Mouse (Mus musculus) thymus, postnatal 25 days (tissue): Measurements from ENCODE around the gene Zbtb16.

Experiments
- DNase-seq: peaks from one replicate; pipeline ENCODE4 v3.0.0; 2022

Gene Zbtb16

GRCm38 (mm10) chr9:48824533-48825130 is 11.4 kb downstream of the Zbtb16 start:
- no peak for DNase-seq

- no peak for DNase-seq
Observed at GRCm38 (mm10) chr9:48823851-48824250, 12.2 kb downstream of the Zbtb16 start.

GRCm38 (mm10) chr9:48823319-48823705 is 12.7 kb downstream of the Zbtb16 start:
- DNase-seq: no peak

GRCm38 (mm10) chr9:48822586-48823318 is 13.3 kb downstream of the Zbtb16 start:
- no peak for DNase-seq

GRCm38 (mm10) chr9:48821916-48822585 is 14.0 kb downstream of the Zbtb16 start:
- DNase-seq: no peak

GRCm38 (mm10) chr9:48821431-48821830 is 14.6 kb downstream of the Zbtb16 start:
- DNase-seq: no peak

GRCm38 (mm10) chr9:48820791-48821190 is 15.2 kb downstream of the Zbtb16 start:
- DNase-seq: no peak

- DNase-seq: no peak
Observed at GRCm38 (mm10) chr9:48819695-48820094, 16.3 kb downstream of the Zbtb16 start.

- DNase-seq: no peak
Observed at GRCm38 (mm10) chr9:48819137-48819536, 16.9 kb downstream of the Zbtb16 start.

GRCm38 (mm10) chr9:48817907-48818306 is 18.1 kb downstream of the Zbtb16 start:
- no peak for DNase-seq

- DNase-seq: no peak
Observed at GRCm38 (mm10) chr9:48817399-48817793, 18.6 kb downstream of the Zbtb16 start.

- no peak for DNase-seq
Observed at GRCm38 (mm10) chr9:48816678-48817398, 19.2 kb downstream of the Zbtb16 start.

- no peak for DNase-seq
Observed at GRCm38 (mm10) chr9:48816157-48816556, 19.9 kb downstream of the Zbtb16 start.

GRCm38 (mm10) chr9:48814881-48815495 is 21.0 kb downstream of the Zbtb16 start:
- DNase-seq: no peak

GRCm38 (mm10) chr9:48813960-48814880 is 21.8 kb downstream of the Zbtb16 start:
- no peak for DNase-seq

GRCm38 (mm10) chr9:48812352-48812751 is 23.7 kb downstream of the Zbtb16 start:
- DNase-seq: no peak

- no peak for DNase-seq
Observed at GRCm38 (mm10) chr9:48806591-48806990, 29.4 kb downstream of the Zbtb16 start.

GRCm38 (mm10) chr9:48805850-48806249 is 30.2 kb downstream of the Zbtb16 start:
- no peak for DNase-seq

GRCm38 (mm10) chr9:48804509-48804908 is 31.5 kb downstream of the Zbtb16 start:
- DNase-seq: no peak

GRCm38 (mm10) chr9:48803460-48804240 is 32.4 kb downstream of the Zbtb16 start:
- DNase-seq: no peak

GRCm38 (mm10) chr9:48802374-48802773 is 33.6 kb downstream of the Zbtb16 start:
- DNase-seq: no peak
